In genomic region chr8:24220222-24220621, GRCm38 (mm10) we compare ENCODE assay signal across 12 mouse cellular contexts.
DNase-seq lines count a peak whose midpoint lies in the region; ATAC-seq and TF ChIP-seq lines count a peak whose summit lies in the region.
"Had no signal": no experiment of that assay in that cellular context is flagged by ENCODE, and none has a peak within 500 bp of the region (broad histone marks: within the 10 kb centered on the region; RNA-seq: fewer than 3 reads in every experiment).

No protein-coding gene starts in this region.

- H3K4me3 ChIP-seq in embryonic facial prominence, embryonic 12.5 days, result no peak overlapping the region
- H3K4me3 ChIP-seq in embryonic facial prominence, embryonic 10.5 days, result no peak overlapping the region
- H3K4me3 ChIP-seq in hindbrain, embryonic 14.5 days (replicated peaks; ENCODE audit: low read length), result no peak overlapping the region
- H3K4me3 ChIP-seq in hindbrain, embryonic 11.5 days (ENCODE audit: low read depth, low read length), result no peak overlapping the region
- no peak overlapping the region for H3K4me3 ChIP-seq in hindbrain, postnatal 0 days (ENCODE audit: low read length)
- H3K4me3 ChIP-seq: limb, embryonic 13.5 days had no signal

- no peak for DNase-seq in embryonic facial prominence, embryonic 10.5 days (ENCODE audit: low spot score)
- no peak for DNase-seq in hindbrain, embryonic 14.5 days (ENCODE audit: low spot score)
- DNase-seq in hindbrain, embryonic 11.5 days (ENCODE audit: low spot score), result no peak
- DNase-seq in hindbrain, postnatal 0 days (ENCODE audit: low spot score), result peak; percentile 29
- peak; percentile 64 to 75 for DNase-seq in right cerebral cortex, postnatal 10 days (ENCODE audit: low spot score in 2 of 2)
- no peak for DNase-seq in thymus, postnatal 4 days
- no peak for DNase-seq in embryo, embryonic 9.5 days (ENCODE audit: extremely low spot score)
- DNase-seq: heart, postnatal 4 days; kidney, postnatal 10 days; lung, postnatal 36 days had no signal

- no peak for ATAC-seq in embryonic facial prominence, embryonic 12.5 days (ENCODE audit: insufficient number of reproducible peaks, insufficient read depth, low FRiP score, low TSS enrichment)
- no peak for ATAC-seq in hindbrain, embryonic 14.5 days (ENCODE audit: low FRiP score)
- ATAC-seq in hindbrain, embryonic 11.5 days (ENCODE audit: low FRiP score), result no peak
- no peak for ATAC-seq in hindbrain, postnatal 0 days

- no peak for TF ChIP-seq CTCF in hindbrain, postnatal 0 days (IDR thresholded peaks at IDR 0.05; ENCODE audit: low read depth)

- no peak overlapping the region for H3K9ac ChIP-seq in embryonic facial prominence, embryonic 12.5 days
- H3K9ac ChIP-seq in hindbrain, embryonic 14.5 days, result no peak overlapping the region
- H3K9ac ChIP-seq in hindbrain, embryonic 11.5 days (ENCODE audit: low read depth, low read length), result no peak overlapping the region
- H3K9ac ChIP-seq in hindbrain, postnatal 0 days (replicated peaks; ENCODE audit: low read length), result no peak overlapping the region
- H3K9ac ChIP-seq: limb, embryonic 13.5 days had no signal

- H3K27me3 ChIP-seq in embryonic facial prominence, embryonic 12.5 days, result no peaks in the 10 kb centered on the region
- H3K27me3 ChIP-seq in embryonic facial prominence, embryonic 10.5 days (replicated peaks; ENCODE audit: low read depth, poor library complexity, severe bottlenecking), result no peaks in the 10 kb centered on the region
- H3K27me3 ChIP-seq in hindbrain, embryonic 14.5 days (ENCODE audit: control insufficient read depth, insufficient read depth, low read length), result no peaks in the 10 kb centered on the region
- H3K27me3 ChIP-seq in hindbrain, embryonic 11.5 days (ENCODE audit: control insufficient read depth, insufficient read depth, low read length), result no peaks in the 10 kb centered on the region
- H3K27me3 ChIP-seq in hindbrain, postnatal 0 days (ENCODE audit: insufficient read depth, low read length), result no peaks in the 10 kb centered on the region
- H3K27me3 ChIP-seq: limb, embryonic 13.5 days had no signal

- H3K4me1 ChIP-seq in embryonic facial prominence, embryonic 12.5 days, result no peaks in the 10 kb centered on the region
- H3K4me1 ChIP-seq in embryonic facial prominence, embryonic 10.5 days, result no peaks in the 10 kb centered on the region
- H3K4me1 ChIP-seq in hindbrain, embryonic 14.5 days (replicated peaks; ENCODE audit: control insufficient read depth, insufficient read depth, low read length), result no peaks in the 10 kb centered on the region
- no peaks in the 10 kb centered on the region for H3K4me1 ChIP-seq in hindbrain, embryonic 11.5 days (replicated peaks; ENCODE audit: control insufficient read depth, insufficient read depth, low read length)
- no peaks in the 10 kb centered on the region for H3K4me1 ChIP-seq in hindbrain, postnatal 0 days (ENCODE audit: insufficient read depth, low read length)
- H3K4me1 ChIP-seq: limb, embryonic 13.5 days had no signal

- H3K27ac ChIP-seq in embryonic facial prominence, embryonic 12.5 days, result no peak overlapping the region
- H3K27ac ChIP-seq in embryonic facial prominence, embryonic 10.5 days (replicated peaks), result no peak overlapping the region
- peak overlapping the region; percentile 1; the same call in 1 of the 2 replicates for H3K27ac ChIP-seq in hindbrain, embryonic 14.5 days
- no peak overlapping the region for H3K27ac ChIP-seq in hindbrain, embryonic 11.5 days (ENCODE audit: low read depth, low read length)
- H3K27ac ChIP-seq in hindbrain, postnatal 0 days, result peak overlapping the region; percentile 26; the same call in 1 of the 2 replicates
- H3K27ac ChIP-seq: limb, embryonic 13.5 days had no signal

- WGBS in embryonic facial prominence, embryonic 12.5 days, result 66% methylated on average over 8 of the region's 8 CpGs
- 80% methylated on average over 8 of the region's 8 CpGs for WGBS in embryonic facial prominence, embryonic 10.5 days
- WGBS in hindbrain, embryonic 14.5 days, result 59% methylated on average over 8 of the region's 8 CpGs
- WGBS in hindbrain, embryonic 11.5 days, result 82% methylated on average over 8 of the region's 8 CpGs
- WGBS in hindbrain, postnatal 0 days, result 51% methylated on average over 8 of the region's 8 CpGs

- no peaks in the 10 kb centered on the region for H3K9me3 ChIP-seq in embryonic facial prominence, embryonic 12.5 days
- H3K9me3 ChIP-seq in embryonic facial prominence, embryonic 10.5 days, result no peaks in the 10 kb centered on the region
- no peaks in the 10 kb centered on the region for H3K9me3 ChIP-seq in hindbrain, embryonic 14.5 days (ENCODE audit: control insufficient read depth, low read length)
- H3K9me3 ChIP-seq in hindbrain, embryonic 11.5 days (ENCODE audit: control insufficient read depth, low read length), result no peaks in the 10 kb centered on the region
- H3K9me3 ChIP-seq in hindbrain, postnatal 0 days (ENCODE audit: low read length), result no peaks in the 10 kb centered on the region
- H3K9me3 ChIP-seq: limb, embryonic 13.5 days had no signal

- 0 out of 2 replicates have a peak overlapping the region, but pooled peaks have one; percentile 2 for H3K4me2 ChIP-seq in embryonic facial prominence, embryonic 12.5 days (replicated peaks)
- no peak overlapping the region for H3K4me2 ChIP-seq in hindbrain, embryonic 14.5 days (replicated peaks)
- H3K4me2 ChIP-seq in hindbrain, embryonic 11.5 days (replicated peaks; ENCODE audit: low read depth, low read length), result no peak overlapping the region
- no peak overlapping the region for H3K4me2 ChIP-seq in hindbrain, postnatal 0 days (ENCODE audit: low read depth, low read length)
- H3K4me2 ChIP-seq: limb, embryonic 13.5 days had no signal

- no peaks in the 10 kb centered on the region for H3K36me3 ChIP-seq in embryonic facial prominence, embryonic 12.5 days
- H3K36me3 ChIP-seq in embryonic facial prominence, embryonic 10.5 days (replicated peaks), result no peaks in the 10 kb centered on the region
- no peaks in the 10 kb centered on the region for H3K36me3 ChIP-seq in hindbrain, embryonic 14.5 days (replicated peaks; ENCODE audit: control insufficient read depth, insufficient read depth)
- H3K36me3 ChIP-seq in hindbrain, embryonic 11.5 days (ENCODE audit: control insufficient read depth, insufficient read depth, low read length), result no peaks in the 10 kb centered on the region
- no peaks in the 10 kb centered on the region for H3K36me3 ChIP-seq in hindbrain, postnatal 0 days (ENCODE audit: insufficient read depth, low read length)
- H3K36me3 ChIP-seq: limb, embryonic 13.5 days had no signal

Comparison
In these comparisons a context has a peak if more than half of its experiments do, and no peak if none do; other contexts are left out.
1. H3K27ac ChIP-seq: peak in hindbrain, embryonic 14.5 days (single experiment) and hindbrain, postnatal 0 days (single experiment); none in embryonic facial prominence, embryonic 12.5 days (single experiment), embryonic facial prominence, embryonic 10.5 days (single experiment) and hindbrain, embryonic 11.5 days (single experiment).
2. DNase-seq: peak in hindbrain, postnatal 0 days (single experiment) and right cerebral cortex, postnatal 10 days (2 of 2); none in embryonic facial prominence, embryonic 10.5 days (single experiment), hindbrain, embryonic 14.5 days (single experiment), hindbrain, embryonic 11.5 days (single experiment), thymus, postnatal 4 days (single experiment) and embryo, embryonic 9.5 days (single experiment).